Mouse (Mus musculus) frontal cortex, adult (tissue): ENCODE measurements around the gene Aarsd1.
"Not testable (repeated sequence)": the region's sequence is repeated elsewhere in the genome, so short reads cannot be mapped to it uniquely, and the experiment has no call there.

Experiments used
- ATAC-seq: cut with Nextera tagmentation; 2 replicates; pipeline ENCODE4 v1.9.2; 2017; ENCODE audit warnings: mild to moderate bottlenecking, moderate library complexity, mixed read lengths; ENCODE audit not compliant: low TSS enrichment

The Aarsd1 gene

GRCm38 (mm10) chr11:101417101-101417855 is at the start of gene Aarsd1:
TSS of gene Aarsd1 (minus strand) at chr11:101417615.
- ATAC-seq = peak; percentile 56; the same call in 1 of the 2 replicates

GRCm38 (mm10) chr11:101466552-101466950 is 49.1 kb upstream of the Aarsd1 start:
- ATAC-seq = not testable (repeated sequence)

GRCm38 (mm10) chr11:101465869-101466551 is 48.6 kb upstream of the Aarsd1 start, which contains the start of gene Vat1:
TSS of gene Vat1 (minus strand) at chr11:101466230.
- peak; percentile 42 for ATAC-seq

- no peak for ATAC-seq
Observed at GRCm38 (mm10) chr11:101465101-101465868, 47.9 kb upstream of the Aarsd1 start.

- no peak for ATAC-seq
Observed at GRCm38 (mm10) chr11:101464211-101465100, 47.0 kb upstream of the Aarsd1 start, which contains the start of gene Rnd2. TSS of gene Rnd2 (plus strand) at chr11:101464999.

- ATAC-seq = no peak
Observed at GRCm38 (mm10) chr11:101462583-101463440, 45.4 kb upstream of the Aarsd1 start.

- no peak for ATAC-seq
Observed at GRCm38 (mm10) chr11:101462141-101462540, 44.7 kb upstream of the Aarsd1 start.

- ATAC-seq = no peak
Observed at GRCm38 (mm10) chr11:101460321-101460720, 42.9 kb upstream of the Aarsd1 start.

GRCm38 (mm10) chr11:101459716-101460115 is 42.3 kb upstream of the Aarsd1 start:
- no peak for ATAC-seq

GRCm38 (mm10) chr11:101458217-101458616 is 40.8 kb upstream of the Aarsd1 start:
- no peak for ATAC-seq

- ATAC-seq = no peak
Observed at GRCm38 (mm10) chr11:101457631-101458030, 40.2 kb upstream of the Aarsd1 start.

- no peak for ATAC-seq
Observed at GRCm38 (mm10) chr11:101455627-101456026, 38.2 kb upstream of the Aarsd1 start.

GRCm38 (mm10) chr11:101454702-101455101 is 37.3 kb upstream of the Aarsd1 start:
- no peak for ATAC-seq

- no peak for ATAC-seq
Observed at GRCm38 (mm10) chr11:101452093-101452774, 34.8 kb upstream of the Aarsd1 start.

GRCm38 (mm10) chr11:101451536-101451935 is 34.1 kb upstream of the Aarsd1 start:
- ATAC-seq = no peak

GRCm38 (mm10) chr11:101450394-101450793 is 33.0 kb upstream of the Aarsd1 start:
- no peak for ATAC-seq

GRCm38 (mm10) chr11:101449596-101449995 is 32.2 kb upstream of the Aarsd1 start:
- not testable (repeated sequence) for ATAC-seq

GRCm38 (mm10) chr11:101448899-101449298 is 31.5 kb upstream of the Aarsd1 start:
- no peak for ATAC-seq

- peak; percentile 20; the same call in 1 of the 2 replicates for ATAC-seq
Observed at GRCm38 (mm10) chr11:101448274-101448746, 30.9 kb upstream of the Aarsd1 start, which contains the start of gene Ifi35. TSS of gene Ifi35 (plus strand) at chr11:101448407.
